Mouse (Mus musculus) midbrain, embryonic 13.5 days (tissue): ENCODE data around the gene Snf8. TPM values are rescaled to one million over a fixed set of nuclear protein-coding genes. Genes with fewer than 3 reads are reported as not detected.

Experiments used
- ATAC-seq: fragments of 200-750 bp; cut with Nextera tagmentation; 2 replicates; pipeline ENCODE4 v1.8.0; 2017; ENCODE audit warnings: mild to moderate bottlenecking, moderate TSS enrichment, moderate library complexity
- H3K27ac ChIP-seq: fragments of 300-500 bp; sonication (generic); 2 replicates; pipeline ENCODE4 v1.5.1; 2015; ENCODE audit warnings: inconsistent platforms, mild to moderate bottlenecking, moderate library complexity
- H3K27me3 ChIP-seq: fragments of 300-500 bp; sonication (generic); 2 replicates; pipeline ENCODE4 v1.6.1; 2015; ENCODE audit warnings: mild to moderate bottlenecking, inconsistent platforms
- H3K36me3 ChIP-seq: fragments of 300-500 bp; sonication (generic); 2 replicates; pipeline ENCODE4 v1.6.1; 2015; ENCODE audit warnings: mild to moderate bottlenecking, inconsistent platforms
- H3K4me1 ChIP-seq: fragments of 300-500 bp; sonication (generic); replicated peaks from 2 replicates; pipeline ENCODE4 v1.6.1; 2015; ENCODE audit warnings: inconsistent platforms
- H3K4me2 ChIP-seq: fragments of 300-500 bp; sonication (generic); replicated peaks from 2 replicates; pipeline ENCODE4 v1.6.1; 2015; ENCODE audit warnings: moderate library complexity, mild to moderate bottlenecking, inconsistent platforms
- H3K4me3 ChIP-seq: fragments of 300-500 bp; sonication (generic); replicated peaks from 2 replicates; pipeline ENCODE4 v1.5.1; 2015; ENCODE audit warnings: mild to moderate bottlenecking, inconsistent platforms
- H3K9ac ChIP-seq: fragments of 300-500 bp; sonication (generic); replicated peaks from 2 replicates; pipeline ENCODE4 v1.6.1; 2015; ENCODE audit warnings: mild to moderate bottlenecking, inconsistent platforms
- H3K9me3 ChIP-seq: fragments of 300-500 bp; sonication (generic); 2 replicates; pipeline ENCODE4 v1.6.1; 2016; ENCODE audit warnings: mild to moderate bottlenecking, inconsistent platforms
- WGBS: fragments of 180-500 bp; shearing (Covaris S2); methylation state at CpG from one replicate; pipeline ENCODE4 v1.1.7; 2015; 5-methylcytosine and 5-hydroxymethylcytosine counted together
- polyA plus RNA-seq: library from polyadenylated mRNA; unstranded; fragments of >200 nt; fragmentation: Nextera tagmentation; extraction: Ambion mirVana; gene quantifications from 2 replicates; pipeline ENCODE4 v1.2.1, GENCODE M21; 2015

The Snf8 gene
- polyA plus RNA-seq, 1 experiment from 2014 or later = 142 TPM

GRCm38 (mm10) chr11:96076221-96077105 lies 41.8 kb downstream of the Snf8 start:
- peak overlapping the region; percentile 36 for H3K4me3 ChIP-seq
- 72% methylated on average over 13 of the region's 13 CpGs for WGBS
- H3K9me3 ChIP-seq = no peaks in the 10 kb centered on the region
- H3K36me3 ChIP-seq = peaks cover 10% of the 10 kb centered on the region
- no peak for ATAC-seq
- peak overlapping the region; percentile 52 for H3K4me2 ChIP-seq
- peak overlapping the region; percentile 80 for H3K27ac ChIP-seq
- 0 out of 2 replicates have a peak overlapping the region, but pooled peaks have one; percentile 32 for H3K9ac ChIP-seq
- H3K27me3 ChIP-seq = no peaks in the 10 kb centered on the region
- peaks cover 19% of the 10 kb centered on the region for H3K4me1 ChIP-seq

- Histone ChIP-seq H3K4me2 (no peak overlapping the region), H3K4me3 (no peak overlapping the region), H3K9me3 (no peaks in the 10 kb centered on the region), H3K36me3 (no peaks in the 10 kb centered on the region), H3K27me3 (no peaks in the 10 kb centered on the region), H3K27ac (no peak overlapping the region), H3K9ac (no peak overlapping the region), H3K4me1 (no peaks in the 10 kb centered on the region)
- 84% methylated on average over 5 of the region's 5 CpGs for WGBS
- ATAC-seq = no peak
These were observed 46.1 kb downstream of the Snf8 start for GRCm38 (mm10) chr11:96080736-96081135.

- H3K4me1 ChIP-seq = no peaks in the 10 kb centered on the region
- H3K36me3 ChIP-seq = no peaks in the 10 kb centered on the region
- H3K4me3 ChIP-seq = no peak overlapping the region
- WGBS = 79% methylated on average over 3 of the region's 3 CpGs
- H3K9ac ChIP-seq = no peak overlapping the region
- no peak for ATAC-seq
- H3K9me3 ChIP-seq = no peaks in the 10 kb centered on the region
- no peaks in the 10 kb centered on the region for H3K27me3 ChIP-seq
- no peak overlapping the region for H3K4me2 ChIP-seq
- no peak overlapping the region for H3K27ac ChIP-seq
These were observed 48.0 kb downstream of the Snf8 start for GRCm38 (mm10) chr11:96082682-96083081.

- no peak overlapping the region for H3K9ac ChIP-seq
- H3K36me3 ChIP-seq = no peaks in the 10 kb centered on the region
- no peak overlapping the region for H3K4me3 ChIP-seq
- peaks cover 3% of the 10 kb centered on the region; the same call in 1 of the 2 replicates for H3K9me3 ChIP-seq
- 88% methylated on average over 6 of the region's 6 CpGs for WGBS
- peaks cover 3% of the 10 kb centered on the region; the same call in 1 of the 2 replicates for H3K27me3 ChIP-seq
- H3K4me2 ChIP-seq = no peak overlapping the region
- H3K27ac ChIP-seq = no peak overlapping the region
- H3K4me1 ChIP-seq = no peaks in the 10 kb centered on the region
- ATAC-seq = no peak
These were observed 53.3 kb downstream of the Snf8 start for GRCm38 (mm10) chr11:96087981-96088380.

GRCm38 (mm10) chr11:96091073-96091472 lies 56.4 kb downstream of the Snf8 start:
- ATAC-seq = no peak
- peaks cover 3% of the 10 kb centered on the region; the same call in 1 of the 2 replicates for H3K9me3 ChIP-seq
- WGBS = 64% methylated on average over 2 of the region's 2 CpGs
- H3K27me3 ChIP-seq = peaks cover 5% of the 10 kb centered on the region; the same call in 1 of the 2 replicates
- no peak overlapping the region for H3K27ac ChIP-seq
- no peaks in the 10 kb centered on the region for H3K36me3 ChIP-seq
- H3K9ac ChIP-seq = no peak overlapping the region
- H3K4me2 ChIP-seq = no peak overlapping the region
- H3K4me3 ChIP-seq = no peak overlapping the region
- H3K4me1 ChIP-seq = no peaks in the 10 kb centered on the region

GRCm38 (mm10) chr11:96092674-96093291 lies 58.1 kb downstream of the Snf8 start:
- Histone ChIP-seq H3K27me3 (peaks cover 5% of the 10 kb centered on the region; the same call in 1 of the 2 replicates), H3K36me3 (no peaks in the 10 kb centered on the region), H3K4me1 (no peaks in the 10 kb centered on the region), H3K9ac (no peak overlapping the region), H3K27ac (no peak overlapping the region), H3K4me2 (no peak overlapping the region), H3K9me3 (peaks cover 3% of the 10 kb centered on the region; the same call in 1 of the 2 replicates), H3K4me3 (no peak overlapping the region)
- 45% methylated on average over 7 of the region's 7 CpGs for whole genome bisulfite sequencing
- ATAC-seq = no peak

- Histone ChIP-seq H3K4me2 (no peak overlapping the region), H3K27me3 (peaks cover 5% of the 10 kb centered on the region; the same call in 1 of the 2 replicates), H3K4me3 (no peak overlapping the region), H3K4me1 (no peaks in the 10 kb centered on the region), H3K27ac (no peak overlapping the region), H3K9me3 (no peaks in the 10 kb centered on the region), H3K36me3 (no peaks in the 10 kb centered on the region), H3K9ac (no peak overlapping the region)
- WGBS = 12% methylated on average over 3 of the region's 3 CpGs
- no peak for ATAC-seq
These were observed 58.7 kb downstream of the Snf8 start for GRCm38 (mm10) chr11:96093361-96093760.

Other genes starting within 250 kb of the Snf8 start
- gene Phospho1, start 210.4 kb upstream of the Snf8 start, polyA plus RNA-seq = not detected in 2 replicates
- 2.7 and 3.8 TPM in 2 replicates for gene Gngt2, start 197.7 kb upstream of the Snf8 start, polyA plus RNA-seq
- 1.1 and 1.6 TPM in 2 replicates for gene Abi3, start 192.4 kb upstream of the Snf8 start, polyA plus RNA-seq
- not detected in 2 replicates for gene B4galnt2, start 120.0 kb upstream of the Snf8 start, polyA plus RNA-seq
- gene Igf2bp1, start 28.9 kb upstream of the Snf8 start, polyA plus RNA-seq = 40.2 and 40.6 TPM in 2 replicates
- not detected in 2 replicates for gene Gip, start 10.3 kb upstream of the Snf8 start, polyA plus RNA-seq
- 28.9 and 34.0 TPM in 2 replicates for gene Ube2z, start 30.5 kb downstream of the Snf8 start, polyA plus RNA-seq
- 423 and 443 TPM in 2 replicates for gene Atp5g1, start 40.8 kb downstream of the Snf8 start, polyA plus RNA-seq
- not detected in 2 replicates for gene Calcoco2, start 77.1 kb downstream of the Snf8 start, polyA plus RNA-seq
- 0.04 TPM in 1 of 2 replicates, not detected in the other for gene Ttll6, start 98.9 kb downstream of the Snf8 start, polyA plus RNA-seq
- gene Hoxb13, start 159.4 kb downstream of the Snf8 start, polyA plus RNA-seq = not detected in 2 replicates
- gene Hoxb9, start 236.6 kb downstream of the Snf8 start, polyA plus RNA-seq = not detected in 2 replicates
- gene Hoxb8, start 247.0 kb downstream of the Snf8 start, polyA plus RNA-seq = not detected in 2 replicates